Mouse (Mus musculus) heart, embryonic 14.5 days (tissue): ENCODE results near the gene Tmem50a. TPM values are rescaled to one million over a fixed set of nuclear protein-coding genes. Genes with fewer than 3 reads are reported as not detected.

Source experiments
- ATAC-seq: fragments of 200-750 bp; cut with Nextera tagmentation; 2 replicates; pipeline ENCODE4 v1.8.0; 2017; ENCODE audit warnings: low read depth, moderate TSS enrichment; ENCODE audit not compliant: insufficient number of reproducible peaks, insufficient read depth, low FRiP score
- H3K27ac ChIP-seq, 2 experiments: fragments of 200-500 bp in 1 of 2; fragments of 300-500 bp in 1 of 2; sonication (generic) in 1 of 2; replicated peaks in 1 of 2; 2 replicates each; pipeline ENCODE4 v1.5.1; 2012 to 2014; ENCODE audit warnings: low read depth in 2 of 2, low read length in 2 of 2, control low read depth in 1 of 2, mild to moderate bottlenecking in 1 of 2, mixed read lengths in 1 of 2; ENCODE audit not compliant: control insufficient read depth in 1 of 2, insufficient read depth in 1 of 2
- H3K27me3 ChIP-seq: fragments of 300-500 bp; sonication (generic); 2 replicates; pipeline ENCODE4 v1.6.1; 2014; ENCODE audit warnings: mild to moderate bottlenecking, low read length, control low read depth; ENCODE audit not compliant: control insufficient read depth, insufficient read depth
- H3K36me3 ChIP-seq: fragments of 300-500 bp; sonication (generic); 2 replicates; pipeline ENCODE4 v1.6.1; 2014; ENCODE audit warnings: mild to moderate bottlenecking, control low read depth, low read length, mixed read lengths; ENCODE audit not compliant: control insufficient read depth, insufficient read depth
- H3K4me1 ChIP-seq, 2 experiments: fragments of 200-500 bp in 1 of 2; fragments of 300-500 bp in 1 of 2; sonication (generic) in 1 of 2; 2 replicates each; pipeline ENCODE4 v1.6.1; 2012 to 2014; ENCODE audit warnings: low read length in 2 of 2, control low read depth in 1 of 2, mixed read lengths in 1 of 2; ENCODE audit not compliant: control insufficient read depth in 2 of 2, insufficient read depth in 2 of 2
- H3K4me2 ChIP-seq: fragments of 300-500 bp; sonication (generic); 2 replicates; pipeline ENCODE4 v1.6.1; 2014; ENCODE audit warnings: mild to moderate bottlenecking, low read length
- H3K4me3 ChIP-seq, 2 experiments: fragments of 200-500 bp in 1 of 2; fragments of 300-500 bp in 1 of 2; sonication (generic) in 1 of 2; 2 replicates each; pipeline ENCODE4 v1.5.1; 2012 to 2014; ENCODE audit warnings: low read length in 2 of 2, mild to moderate bottlenecking in 2 of 2, control low read depth in 1 of 2, low read depth in 1 of 2, moderate library complexity in 1 of 2; ENCODE audit not compliant: control insufficient read depth in 1 of 2, insufficient read depth in 1 of 2
- H3K9ac ChIP-seq: fragments of 300-500 bp; sonication (generic); 2 replicates; pipeline ENCODE4 v1.6.1; 2014; ENCODE audit warnings: mild to moderate bottlenecking, low read length
- H3K9me3 ChIP-seq: fragments of 300-500 bp; sonication (generic); 2 replicates; pipeline ENCODE4 v1.6.1; 2016; ENCODE audit warnings: low read length, control low read depth; ENCODE audit not compliant: control insufficient read depth
- WGBS: fragments of 180-500 bp; shearing (Covaris S2); extraction: QIAGEN DNeasy Blood & Tissue Kit; methylation state at CpG from one replicate; pipeline ENCODE4 v1.1.7; 2014; 5-methylcytosine and 5-hydroxymethylcytosine counted together
- polyA plus RNA-seq: library from polyadenylated mRNA; unstranded; fragments of >200 nt; fragmentation: Nextera tagmentation; extraction: Ambion mirVana; gene quantifications from 2 replicates; pipeline ENCODE4 v1.2.1, GENCODE M21; 2014

Tmem50a gene
- polyA plus RNA-seq, result 148 and 167 TPM in 2 replicates

- peak within 1 kb of the TSS; percentile 72 for H3K4me2 ChIP-seq
- 0% methylated on average over 25 of the region's 25 CpGs for WGBS
- H3K27ac ChIP-seq, result peak within 1 kb of the TSS; percentile 28 to 88
- H3K9ac ChIP-seq, result peak within 1 kb of the TSS; percentile 88
- peaks cover 15% of the 10 kb centered on the region for H3K36me3 ChIP-seq
- peaks cover 4 to 6% of the 10 kb centered on the region in 2 experiments; a peak in 3 of 4 replicates for H3K4me1 ChIP-seq
- no peaks in the 10 kb centered on the region for H3K27me3 ChIP-seq
- peak; percentile 86 for ATAC-seq
- peak within 1 kb of the TSS; percentile 58 to 78 for H3K4me3 ChIP-seq
- H3K9me3 ChIP-seq, result no peaks in the 10 kb centered on the region
Measured at GRCm38 (mm10) chr4:134914864-134915209, at the start of gene Tmem50a. Gene Tmem50a (minus strand): TSS chr4:134915024.

- 0 out of 2 replicates have a peak, but pooled peaks cover 3% of the 10 kb centered on the region for H3K9me3 ChIP-seq
- H3K9ac ChIP-seq, result no peak overlapping the region
- 34% methylated on average over 19 of the region's 19 CpGs for WGBS
- H3K27ac ChIP-seq, result no peak overlapping the region
- H3K27me3 ChIP-seq, result peaks cover 31% of the 10 kb centered on the region
- H3K4me2 ChIP-seq, result peak overlapping the region; percentile 18; the same call in 1 of the 2 replicates
- no peak for ATAC-seq
- H3K4me1 ChIP-seq, result peaks cover 9 to 10% of the 10 kb centered on the region in 2 experiments
- H3K4me3 ChIP-seq, result no peak overlapping the region
- H3K36me3 ChIP-seq, result no peaks in the 10 kb centered on the region
Measured at GRCm38 (mm10) chr4:134963021-134963776, 48.4 kb upstream of the Tmem50a start.

- H3K27ac ChIP-seq, result no peak overlapping the region
- H3K4me1 ChIP-seq, result no peaks in the 10 kb centered on the region
- no peaks in the 10 kb centered on the region for H3K36me3 ChIP-seq
- H3K9me3 ChIP-seq, result no peaks in the 10 kb centered on the region
- ATAC-seq, result no peak
- WGBS, result 13% methylated on average over 3 of the region's 3 CpGs
- H3K9ac ChIP-seq, result no peak overlapping the region
- no peak overlapping the region for H3K4me2 ChIP-seq
- no peak overlapping the region for H3K4me3 ChIP-seq
- peaks cover 33% of the 10 kb centered on the region for H3K27me3 ChIP-seq
Measured at GRCm38 (mm10) chr4:134956328-134956727, 41.5 kb upstream of the Tmem50a start.

GRCm38 (mm10) chr4:134955845-134956244 is 41.0 kb upstream of the Tmem50a start:
- 84% methylated on average over 3 of the region's 3 CpGs for WGBS
- H3K4me2 ChIP-seq, result no peak overlapping the region
- no peaks in the 10 kb centered on the region for H3K9me3 ChIP-seq
- H3K9ac ChIP-seq, result no peak overlapping the region
- ATAC-seq, result no peak
- H3K36me3 ChIP-seq, result no peaks in the 10 kb centered on the region
- H3K4me1 ChIP-seq, result peaks cover 0 to 2% of the 10 kb centered on the region in 2 experiments; a peak in 2 of 4 replicates
- H3K27ac ChIP-seq, result no peak overlapping the region
- H3K4me3 ChIP-seq, result no peak overlapping the region
- peaks cover 29% of the 10 kb centered on the region for H3K27me3 ChIP-seq

GRCm38 (mm10) chr4:134955196-134955595 is 40.4 kb upstream of the Tmem50a start:
- 89% methylated on average over 2 of the region's 2 CpGs for WGBS
- H3K36me3 ChIP-seq, result no peaks in the 10 kb centered on the region
- H3K4me3 ChIP-seq, result no peak overlapping the region
- H3K4me2 ChIP-seq, result no peak overlapping the region
- H3K4me1 ChIP-seq, result peaks cover 3 to 8% of the 10 kb centered on the region in 2 experiments; a peak in 3 of 4 replicates
- ATAC-seq, result no peak
- H3K27ac ChIP-seq, result no peak overlapping the region
- H3K27me3 ChIP-seq, result peaks cover 26% of the 10 kb centered on the region
- H3K9ac ChIP-seq, result no peak overlapping the region
- H3K9me3 ChIP-seq, result no peaks in the 10 kb centered on the region

GRCm38 (mm10) chr4:134954461-134954860 is 39.6 kb upstream of the Tmem50a start:
- 24% methylated on average over 15 of the region's 15 CpGs for WGBS
- Histone ChIP-seq H3K27ac (no peak overlapping the region), H3K9me3 (no peaks in the 10 kb centered on the region), H3K4me2 (no peak overlapping the region), H3K9ac (no peak overlapping the region), H3K4me3 (no peak overlapping the region), H3K27me3 (peaks cover 26% of the 10 kb centered on the region), H3K4me1 (peaks cover 3 to 9% of the 10 kb centered on the region in 2 experiments; a peak in 3 of 4 replicates), H3K36me3 (no peaks in the 10 kb centered on the region)
- no peak for ATAC-seq

- WGBS, result 11% methylated on average over 11 of the region's 11 CpGs
- H3K36me3 ChIP-seq, result no peaks in the 10 kb centered on the region
- peaks cover 11% of the 10 kb centered on the region for H3K27me3 ChIP-seq
- H3K4me2 ChIP-seq, result no peak overlapping the region
- peak overlapping the region; percentile 81 to 87 for H3K27ac ChIP-seq
- no peaks in the 10 kb centered on the region for H3K9me3 ChIP-seq
- H3K4me3 ChIP-seq, result no peak overlapping the region
- peak; percentile 91 for ATAC-seq
- H3K9ac ChIP-seq, result peak overlapping the region; percentile 27; the same call in 1 of the 2 replicates
- H3K4me1 ChIP-seq, result peaks cover 6 to 14% of the 10 kb centered on the region in 2 experiments
Measured at GRCm38 (mm10) chr4:134950518-134951091, 35.8 kb upstream of the Tmem50a start.
